Mouse (Mus musculus): Measurements from ENCODE around the gene Slc22a29.
"Not testable (repeated sequence)": the region's sequence is repeated elsewhere in the genome, so short reads cannot be mapped to it uniquely, and the experiment has no call there.

Gene Slc22a29

DNA sequence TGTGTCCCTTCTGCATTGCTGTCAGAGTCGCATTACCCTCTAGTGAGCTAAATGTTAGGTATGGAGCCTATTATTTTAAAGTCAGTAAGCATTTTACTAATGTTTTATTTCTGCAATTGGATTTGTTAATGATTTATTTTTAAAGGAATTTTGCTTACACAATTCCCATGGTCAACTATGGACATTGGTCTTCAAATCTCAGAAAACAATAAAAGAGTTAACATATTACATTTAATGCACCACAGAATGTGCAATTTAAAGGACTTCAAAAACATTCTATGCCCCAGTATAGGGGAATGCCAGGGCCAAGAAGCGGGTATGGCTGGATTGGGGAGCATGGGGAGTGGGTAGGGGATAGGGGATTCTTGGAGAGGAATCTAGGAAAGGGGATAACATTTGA lies at the start of gene Slc22a29:
Gene Slc22a29, minus strand, starts transcription at position 101 of the 400 bp plus-strand sequence.
- DNase-seq: no peak

- DNase-seq: no peak
Measured at GRCm38 (mm10) chr19:8265324-8265723, 46.6 kb upstream of the Slc22a29 start.

DNA sequence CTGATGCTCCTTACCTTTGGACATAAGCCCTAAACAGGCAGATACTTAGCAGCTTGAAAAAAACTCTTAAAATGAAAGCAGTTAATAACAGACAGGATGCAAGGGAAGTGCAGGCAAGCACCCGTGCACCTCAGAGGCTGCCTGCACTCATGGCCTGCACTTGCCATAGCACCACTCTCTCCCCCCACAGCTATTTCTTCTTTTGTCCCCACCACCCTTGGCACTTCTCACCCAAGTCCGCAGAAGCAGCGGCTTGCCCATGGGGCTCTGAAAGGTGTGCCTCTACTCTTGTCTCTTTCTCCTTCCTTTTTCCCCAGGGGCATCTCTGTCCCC lies 34.0 kb upstream of the Slc22a29 start:
- DNase-seq: no peak

GRCm38 (mm10) chr19:8251896-8252704 lies 33.4 kb upstream of the Slc22a29 start:
- peak; percentile 50 for DNase-seq

DNA sequence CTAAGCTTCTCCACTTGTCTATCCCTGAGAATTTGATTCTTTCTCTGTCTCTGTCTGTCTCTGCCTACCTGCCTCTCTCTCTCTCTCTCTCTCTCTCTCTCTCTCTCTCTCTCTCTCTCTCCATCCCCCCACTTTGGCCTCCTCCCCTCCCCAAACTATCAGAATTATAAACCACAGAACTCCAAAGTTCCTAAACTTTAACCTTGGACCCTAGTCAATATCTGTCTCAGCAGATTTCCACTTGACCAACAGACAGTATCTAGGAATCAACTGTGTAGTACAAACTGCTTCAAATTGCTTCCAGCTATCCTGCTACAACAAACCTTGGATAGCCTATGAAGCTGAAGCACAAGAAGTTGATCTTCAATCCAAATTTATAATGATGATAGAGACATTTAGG lies 10.2 kb upstream of the Slc22a29 start:
- no peak for DNase-seq

DNA sequence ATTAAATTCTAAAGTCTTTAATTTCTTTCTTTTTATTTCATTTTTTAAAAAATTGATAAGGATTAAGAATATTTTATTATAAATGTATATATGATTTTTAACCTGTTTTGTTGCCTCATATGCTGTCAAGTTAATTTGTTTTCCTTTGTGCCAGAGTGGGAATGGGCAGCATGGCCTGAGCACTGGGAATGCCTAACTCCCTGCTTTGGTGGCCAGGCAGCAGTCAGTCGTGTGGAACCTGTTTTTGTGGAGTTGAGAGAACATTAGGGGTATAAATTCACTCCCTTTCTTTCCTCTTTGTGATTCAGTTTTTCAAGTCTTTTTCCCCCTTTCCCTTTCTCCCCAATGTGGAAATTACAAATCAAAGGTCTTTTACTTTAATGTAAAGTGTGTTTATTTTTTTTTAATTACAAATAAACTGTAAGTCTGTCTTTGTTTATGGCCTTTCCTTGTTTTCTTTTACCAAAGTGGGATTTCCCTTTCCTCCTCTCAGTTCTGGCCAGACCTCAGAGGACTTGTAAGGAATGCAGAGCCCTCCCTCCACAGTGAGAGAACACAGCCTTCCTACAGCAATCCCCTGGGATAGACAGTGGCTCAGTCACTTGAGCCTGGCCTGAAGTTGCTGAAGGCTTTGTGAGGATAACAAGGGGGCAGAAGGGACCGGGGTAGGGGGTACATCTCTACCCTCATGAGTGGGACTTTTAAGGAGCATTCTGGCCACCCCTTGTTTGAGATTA lies 69.7 kb downstream of the Slc22a29 start:
- DNase-seq: no peak

DNA sequence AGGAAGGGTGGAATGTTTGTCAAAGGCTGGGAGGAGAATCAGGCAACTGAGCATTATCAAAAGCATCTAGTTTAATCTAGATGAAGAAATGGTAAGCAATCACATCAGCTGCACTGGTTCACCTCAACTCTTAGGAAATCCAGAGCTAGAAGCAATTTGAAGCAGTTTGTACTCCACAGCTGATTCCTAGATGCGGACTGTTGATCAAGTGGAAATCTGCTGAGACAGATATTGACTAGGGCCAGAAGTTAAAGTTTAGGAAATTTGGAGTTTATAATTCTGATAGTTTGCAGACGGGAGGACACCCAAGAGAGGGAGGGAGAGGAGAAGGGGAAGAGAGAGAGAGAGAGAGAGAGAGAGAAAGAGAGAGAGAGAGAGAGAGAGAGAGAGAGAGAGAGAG lies 76.0 kb downstream of the Slc22a29 start:
- not testable (repeated sequence) for DNase-seq

- DNase-seq: not testable (repeated sequence)
Measured at GRCm38 (mm10) chr19:8134127-8134841, 84.4 kb downstream of the Slc22a29 start.

DNA sequence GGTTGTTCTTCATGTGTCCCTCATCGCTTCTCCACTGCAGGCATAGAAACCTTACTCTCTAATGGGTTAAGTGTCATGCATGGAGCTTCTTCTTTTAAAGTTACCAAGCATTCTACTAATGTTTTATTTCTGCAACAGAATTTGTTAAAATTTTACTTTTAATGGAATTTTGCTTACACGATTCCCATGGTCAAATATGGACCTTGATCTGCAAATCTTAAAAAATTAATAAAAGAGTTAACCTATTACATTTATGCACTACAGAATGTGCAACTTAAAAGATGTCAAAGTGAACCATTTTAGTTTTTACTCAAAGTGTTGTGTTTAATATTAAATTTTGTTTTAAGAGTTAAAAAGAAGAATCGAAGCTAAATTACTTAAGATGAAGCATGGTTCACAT lies 86.8 kb downstream of the Slc22a29 start, which contains the start of gene Slc22a28:
Gene Slc22a28, minus strand, starts transcription at position 102 of the 400 bp plus-strand sequence.
- not testable (repeated sequence) for DNase-seq

Measured in liver (tissue).